Mouse (Mus musculus): Measurements from ENCODE around the gene 1700057G04Rik.

Gene 1700057G04Rik

DNA sequence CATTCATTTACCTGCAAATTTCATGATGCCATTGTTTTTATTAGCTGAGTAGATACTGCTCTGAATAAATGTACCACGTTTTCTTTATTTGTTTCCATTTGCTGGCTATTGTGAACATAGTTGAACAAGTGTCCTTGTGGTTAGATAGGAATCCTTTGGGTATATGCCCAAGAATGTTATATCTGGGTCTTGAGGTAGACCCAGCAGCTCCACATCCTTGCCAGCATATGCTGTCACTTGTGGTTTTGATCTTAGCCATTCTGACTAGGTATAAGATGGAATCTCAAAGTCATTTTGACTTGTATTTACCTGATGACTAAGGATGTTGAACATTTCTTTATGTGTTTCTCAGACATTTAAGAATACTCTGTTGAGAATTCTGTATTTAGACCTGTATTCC lies 77.7 kb downstream of the 1700057G04Rik start:
- DNase-seq (ENCODE audit: low spot score): no peak

DNA sequence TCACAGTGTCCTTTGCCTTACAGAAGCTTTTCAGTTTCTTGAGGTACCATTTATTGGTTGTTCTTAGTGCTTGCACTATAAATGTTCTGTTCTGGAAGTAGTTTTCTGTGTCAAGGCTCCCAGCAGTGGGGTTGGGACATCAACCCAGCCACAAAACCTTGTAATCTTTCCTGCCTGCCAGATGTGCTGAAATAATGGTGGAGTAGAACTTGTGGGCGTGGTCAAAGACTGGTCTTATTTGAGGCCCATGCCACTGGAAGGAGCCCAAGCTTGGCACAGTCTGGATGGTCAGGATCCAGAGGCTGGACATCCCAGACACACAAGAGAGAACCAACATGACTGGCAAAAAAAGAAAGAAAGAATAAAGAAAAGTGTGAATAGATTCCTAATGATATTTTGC lies 78.2 kb downstream of the 1700057G04Rik start:
- no peak for DNase-seq (ENCODE audit: low spot score)

DNA sequence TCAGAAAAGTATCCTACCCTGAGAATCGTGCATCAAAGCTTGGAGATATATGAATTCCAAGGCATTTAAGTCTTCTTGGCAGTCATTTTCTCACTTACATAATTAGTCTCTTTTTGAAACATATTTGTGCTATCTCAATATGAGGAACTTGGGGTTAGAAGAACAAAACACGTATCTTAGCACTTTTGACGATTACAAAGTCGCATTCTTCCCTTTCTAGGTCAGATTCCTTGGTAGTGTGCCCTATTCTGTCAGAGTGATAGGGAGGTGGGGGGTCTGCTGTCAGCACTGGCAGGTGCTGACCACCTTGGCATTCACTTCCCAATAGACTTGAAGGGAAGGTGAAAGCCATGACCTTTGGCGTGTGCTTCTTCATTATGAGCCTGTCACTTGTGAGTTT lies 93.5 kb downstream of the 1700057G04Rik start:
- no peak for DNase-seq (ENCODE audit: low spot score)
